Mouse (Mus musculus) limb, embryonic 10.5 days (tissue): Measurements from ENCODE around the gene Jakmip3. TPM values are rescaled to one million over a fixed set of nuclear protein-coding genes. Genes with fewer than 3 reads are reported as not detected.
A peak's percentile ranks its signal among the peaks of the same experiment; 100 is the strongest.

Source experiments
- DNase-seq: peaks from one replicate; pipeline ENCODE4 v3.0.0-alpha.2; 2017; ENCODE audit warnings: low spot score
- H3K27ac ChIP-seq: fragments of 300-500 bp; sonication (generic); 2 replicates; pipeline ENCODE4 v1.5.1; 2016; ENCODE audit warnings: mild to moderate bottlenecking
- H3K27me3 ChIP-seq: fragments of 300-500 bp; sonication (generic); 2 replicates; pipeline ENCODE4 v1.6.1; 2016; ENCODE audit warnings: low read depth, mild to moderate bottlenecking; ENCODE audit not compliant: poor library complexity, severe bottlenecking
- H3K36me3 ChIP-seq: fragments of 300-500 bp; sonication (generic); 2 replicates; pipeline ENCODE4 v1.6.1; 2016; ENCODE audit warnings: mild to moderate bottlenecking, moderate library complexity
- H3K4me1 ChIP-seq: fragments of 300-500 bp; sonication (generic); 2 replicates; pipeline ENCODE4 v1.6.1; 2016
- H3K4me3 ChIP-seq: fragments of 300-500 bp; sonication (generic); 2 replicates; pipeline ENCODE4 v1.5.1; 2016; ENCODE audit warnings: mild to moderate bottlenecking, moderate library complexity
- H3K9me3 ChIP-seq: fragments of 300-500 bp; sonication (generic); replicated peaks from 2 replicates; pipeline ENCODE4 v1.6.1; 2016; ENCODE audit warnings: mild to moderate bottlenecking
- WGBS: fragments of 180-500 bp; shearing (Covaris S2); methylation state at CpG from one replicate; pipeline ENCODE4 v1.1.7; 2016; 5-methylcytosine and 5-hydroxymethylcytosine counted together
- polyA plus RNA-seq: library from polyadenylated mRNA; unstranded; fragments of >200 nt; fragmentation: Nextera tagmentation; extraction: Ambion mirVana; gene quantifications from 2 replicates; pipeline ENCODE4 v1.2.1, GENCODE M21; 2016

Jakmip3 gene
- polyA plus RNA-seq, 1 experiment from 2014 or later = 0.15 TPM

DNA sequence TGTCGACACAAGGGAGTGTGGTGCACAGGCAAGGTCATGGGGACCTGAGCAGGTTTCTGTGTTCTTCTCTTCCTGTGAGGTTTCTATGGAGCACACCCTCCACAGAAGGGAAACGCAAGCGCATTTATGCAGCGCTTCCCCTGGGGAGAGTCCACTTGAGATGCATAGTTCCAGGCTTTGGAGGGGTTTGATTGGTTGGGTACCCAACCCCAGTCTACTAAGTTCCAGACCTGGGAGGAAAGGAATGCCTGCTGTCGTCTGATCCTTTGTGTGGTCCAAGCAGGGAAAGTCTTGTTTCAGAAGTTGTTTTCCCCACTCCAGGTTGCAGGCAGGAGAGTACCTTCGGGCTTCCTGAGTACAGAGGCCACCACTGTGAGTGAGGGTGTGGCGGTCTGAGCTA, 138.6 kb downstream of the Jakmip3 start:
- no peak overlapping the region for H3K27ac ChIP-seq
- no peak for DNase-seq
- peaks cover 17% of the 10 kb centered on the region for H3K27me3 ChIP-seq
- H3K9me3 ChIP-seq = no peaks in the 10 kb centered on the region
- no peak overlapping the region for H3K4me3 ChIP-seq
- WGBS = 75% methylated on average over 7 of the region's 7 CpGs
- no peaks in the 10 kb centered on the region for H3K36me3 ChIP-seq
- peaks cover 29% of the 10 kb centered on the region for H3K4me1 ChIP-seq

- 71% methylated on average over 4 of the region's 4 CpGs for WGBS
- H3K4me3 ChIP-seq = no peak overlapping the region
- H3K27me3 ChIP-seq = peaks cover 32% of the 10 kb centered on the region
- H3K27ac ChIP-seq = no peak overlapping the region
- H3K9me3 ChIP-seq = no peaks in the 10 kb centered on the region
- peaks cover 28% of the 10 kb centered on the region for H3K4me1 ChIP-seq
- no peaks in the 10 kb centered on the region for H3K36me3 ChIP-seq
- peak; percentile 51 for DNase-seq
Observed at GRCm38 (mm10) chr7:139080714-139081113, 140.2 kb downstream of the Jakmip3 start.

- DNase-seq = no peak
- Histone ChIP-seq H3K9me3 (no peaks in the 10 kb centered on the region), H3K27me3 (peaks cover 34% of the 10 kb centered on the region), H3K36me3 (no peaks in the 10 kb centered on the region), H3K4me3 (no peak overlapping the region), H3K4me1 (peaks cover 30% of the 10 kb centered on the region), H3K27ac (no peak overlapping the region)
- 82% methylated on average over 5 of the region's 5 CpGs for WGBS
Observed at GRCm38 (mm10) chr7:139081158-139081557, 140.6 kb downstream of the Jakmip3 start.

- no peak overlapping the region for H3K4me3 ChIP-seq
- no peak overlapping the region for H3K27ac ChIP-seq
- peaks cover 40% of the 10 kb centered on the region for H3K27me3 ChIP-seq
- DNase-seq = no peak
- H3K4me1 ChIP-seq = peaks cover 36% of the 10 kb centered on the region
- no peaks in the 10 kb centered on the region for H3K36me3 ChIP-seq
- WGBS = 82% methylated on average over 8 of the region's 8 CpGs
- no peaks in the 10 kb centered on the region for H3K9me3 ChIP-seq
Observed at GRCm38 (mm10) chr7:139082281-139082680, 141.8 kb downstream of the Jakmip3 start.

GRCm38 (mm10) chr7:139084316-139084715, 143.8 kb downstream of the Jakmip3 start:
- no peak for DNase-seq
- no peak overlapping the region for H3K27ac ChIP-seq
- H3K9me3 ChIP-seq = no peaks in the 10 kb centered on the region
- H3K36me3 ChIP-seq = no peaks in the 10 kb centered on the region
- H3K4me3 ChIP-seq = no peak overlapping the region
- peaks cover 46% of the 10 kb centered on the region for H3K27me3 ChIP-seq
- peaks cover 21% of the 10 kb centered on the region for H3K4me1 ChIP-seq
- WGBS = 69% methylated on average over 1 of the region's 1 CpGs

DNA sequence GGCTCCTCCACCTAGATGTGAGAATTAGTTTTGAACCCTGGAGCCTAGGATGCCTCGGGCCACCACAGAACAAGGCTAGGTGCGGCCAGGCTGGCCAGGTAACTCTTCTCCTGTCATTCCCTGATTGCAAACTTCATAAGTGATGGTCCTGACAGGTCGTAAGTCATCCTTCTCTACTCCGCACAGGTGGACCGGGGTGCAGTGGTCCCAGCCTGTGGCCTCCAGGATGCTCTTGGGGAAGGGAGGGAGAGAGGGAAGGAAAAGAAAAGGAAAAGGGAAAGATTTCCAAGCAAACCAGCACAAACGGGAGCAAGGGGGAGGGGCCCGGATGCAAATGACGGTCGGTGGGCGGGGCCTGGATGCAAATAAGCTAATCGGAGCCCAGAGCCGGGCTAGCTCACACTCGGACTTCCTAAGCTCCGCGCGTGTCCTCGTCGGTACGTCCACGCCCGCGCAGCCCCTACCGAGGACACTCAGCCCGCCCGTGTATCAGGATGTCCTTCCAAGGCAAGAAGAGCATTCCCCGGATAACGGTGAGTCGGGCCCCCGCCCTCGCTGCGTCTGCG, 145.2 kb downstream of the Jakmip3 start, which contains the start of gene Dpysl4:
Dpysl4 (plus strand) TSS at position 373 of the 566 bp plus-strand sequence.
- Histone ChIP-seq H3K4me3 (peak within 1 kb of the TSS; percentile 76), H3K9me3 (no peaks in the 10 kb centered on the region), H3K27ac (peak within 1 kb of the TSS; percentile 84), H3K36me3 (peaks cover 11% of the 10 kb centered on the region), H3K27me3 (peaks cover 52% of the 10 kb centered on the region), H3K4me1 (peaks cover 21% of the 10 kb centered on the region)
- WGBS = 6% methylated on average over 32 of the region's 32 CpGs
- DNase-seq = no peak

DNA sequence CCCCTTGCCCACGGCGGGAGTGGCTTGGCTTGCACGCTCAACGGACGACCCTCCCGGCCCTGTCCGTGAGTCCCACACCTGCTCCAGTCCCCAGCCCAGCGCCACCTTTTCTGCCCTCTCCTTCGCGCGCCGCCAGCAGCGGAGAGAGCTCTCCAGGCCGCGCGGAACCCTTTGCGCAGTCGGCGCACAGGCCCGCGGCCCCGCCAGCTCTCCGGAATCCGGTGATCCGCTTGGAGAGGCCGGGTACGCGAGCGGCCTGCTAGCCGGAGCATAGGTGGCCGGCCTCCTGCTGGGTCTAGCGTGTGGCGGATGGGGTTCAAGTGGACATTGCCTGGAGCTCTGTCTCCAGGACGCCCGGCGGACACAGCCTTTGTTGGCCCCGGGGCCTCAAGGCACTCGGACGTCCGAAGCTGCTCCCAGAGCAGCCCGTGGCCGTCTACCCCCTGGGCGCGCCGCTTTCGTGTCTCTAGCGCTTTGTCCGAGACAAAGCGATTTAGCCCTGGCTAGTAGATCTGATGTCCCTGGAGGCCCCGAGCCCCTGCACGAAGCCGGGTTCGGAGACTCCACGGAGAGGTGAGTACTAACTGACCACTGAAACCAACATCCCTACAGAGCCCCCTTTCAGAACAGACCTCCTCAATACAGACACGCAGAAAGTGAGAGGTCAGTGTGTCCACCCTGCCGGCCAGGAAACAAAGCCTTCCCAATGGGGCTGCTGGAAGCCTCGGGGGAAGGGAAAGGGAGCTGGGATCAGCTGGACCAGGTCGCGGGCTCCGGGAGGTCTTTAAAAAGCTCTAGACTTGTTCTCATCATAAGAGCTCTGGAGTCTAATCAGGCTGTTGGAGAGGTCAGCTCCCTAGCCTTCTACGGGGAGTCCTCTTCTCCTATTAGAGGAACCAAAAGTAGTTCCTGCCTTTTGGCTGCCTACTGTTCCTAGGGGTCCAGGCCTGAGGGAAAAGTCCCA, 145.9 kb downstream of the Jakmip3 start:
- Histone ChIP-seq H3K9me3 (no peaks in the 10 kb centered on the region), H3K4me1 (peaks cover 21% of the 10 kb centered on the region), H3K36me3 (peaks cover 19% of the 10 kb centered on the region), H3K4me3 (peak overlapping the region; percentile 76), H3K27me3 (peaks cover 58% of the 10 kb centered on the region), H3K27ac (peak overlapping the region; percentile 84)
- 4% methylated on average over 61 of the region's 61 CpGs for WGBS
- peak; percentile 86 for DNase-seq

GRCm38 (mm10) chr7:139087801-139088200, 147.3 kb downstream of the Jakmip3 start:
- no peak overlapping the region for H3K4me3 ChIP-seq
- peaks cover 21% of the 10 kb centered on the region for H3K4me1 ChIP-seq
- peaks cover 31% of the 10 kb centered on the region for H3K36me3 ChIP-seq
- DNase-seq = no peak
- no peak overlapping the region for H3K27ac ChIP-seq
- WGBS = 82% methylated on average over 2 of the region's 2 CpGs
- no peaks in the 10 kb centered on the region for H3K9me3 ChIP-seq
- peaks cover 58% of the 10 kb centered on the region for H3K27me3 ChIP-seq

DNA sequence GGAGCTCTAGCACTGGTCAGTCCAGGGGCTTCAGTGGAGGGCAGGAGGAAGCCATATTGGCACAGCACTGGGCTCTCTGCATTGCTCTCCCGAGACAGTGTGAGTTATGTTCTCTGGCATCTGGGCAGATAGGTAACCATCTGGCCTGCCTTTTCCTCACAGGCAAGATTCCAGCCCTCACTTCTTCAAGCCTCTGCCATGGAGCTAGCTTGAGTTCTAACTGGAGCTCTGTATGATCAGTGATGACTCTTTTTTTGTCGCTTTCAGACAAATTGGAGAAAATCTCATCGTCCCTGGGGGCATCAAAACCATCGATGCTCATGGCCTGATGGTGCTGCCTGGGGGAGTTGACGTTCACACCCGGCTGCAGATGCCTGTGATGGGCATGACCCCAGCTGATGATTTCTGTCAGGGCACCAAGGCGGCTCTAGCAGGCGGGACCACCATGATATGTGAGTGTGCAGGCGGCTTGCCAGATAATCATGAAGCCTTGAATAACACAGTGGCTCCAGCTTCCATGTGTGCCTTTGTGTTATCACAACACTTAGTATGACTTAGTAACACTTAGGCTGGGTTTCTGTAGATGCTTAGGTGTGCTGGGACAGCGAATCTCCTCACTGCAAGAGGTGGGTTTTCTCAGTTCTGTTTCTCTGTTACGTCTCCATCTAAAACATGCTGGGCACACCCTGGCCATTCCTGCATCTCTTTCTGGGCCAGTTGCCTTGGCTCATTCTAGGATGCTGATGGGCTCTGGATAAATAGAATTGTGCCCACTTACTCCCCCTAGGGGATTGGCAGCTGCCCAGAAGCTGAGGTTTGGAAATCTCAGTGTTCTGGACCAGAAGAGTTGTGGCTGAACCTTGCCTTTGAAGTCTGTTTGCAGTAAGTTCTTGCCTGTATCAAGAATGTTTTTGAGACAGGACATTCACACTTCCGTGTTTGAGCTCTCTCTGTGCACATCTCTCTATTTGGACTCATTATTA, 149.7 kb downstream of the Jakmip3 start:
- no peak overlapping the region for H3K27ac ChIP-seq
- H3K27me3 ChIP-seq = peaks cover 48% of the 10 kb centered on the region
- 90% methylated on average over 12 of the region's 12 CpGs for WGBS
- peaks cover 47% of the 10 kb centered on the region for H3K36me3 ChIP-seq
- H3K4me3 ChIP-seq = no peak overlapping the region
- H3K9me3 ChIP-seq = no peaks in the 10 kb centered on the region
- DNase-seq = no peak
- H3K4me1 ChIP-seq = peaks cover 21% of the 10 kb centered on the region

DNA sequence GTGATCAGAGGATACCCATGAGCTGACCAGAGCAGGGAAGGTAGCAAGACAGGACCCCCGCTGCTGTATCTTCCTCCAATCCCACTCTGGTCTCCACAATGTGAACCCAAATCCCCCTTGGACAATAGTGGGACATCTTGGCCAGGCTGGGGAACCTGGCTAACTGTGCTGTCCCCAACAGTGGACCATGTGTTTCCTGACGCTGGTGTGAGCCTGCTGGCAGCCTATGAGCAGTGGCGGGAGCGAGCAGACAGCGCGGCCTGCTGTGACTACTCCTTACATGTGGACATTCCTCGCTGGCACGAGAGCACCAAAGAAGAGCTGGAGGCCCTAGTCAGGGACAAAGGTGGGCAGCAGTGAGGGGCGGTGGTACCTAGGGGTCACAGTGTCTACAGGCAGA, 151.2 kb downstream of the Jakmip3 start:
- WGBS = 91% methylated on average over 9 of the region's 9 CpGs
- no peak overlapping the region for H3K27ac ChIP-seq
- peaks cover 50% of the 10 kb centered on the region for H3K36me3 ChIP-seq

GRCm38 (mm10) chr7:139092676-139093075, 152.1 kb downstream of the Jakmip3 start:
- Histone ChIP-seq H3K4me3 (no peak overlapping the region), H3K9me3 (no peaks in the 10 kb centered on the region), H3K4me1 (no peaks in the 10 kb centered on the region), H3K27ac (no peak overlapping the region), H3K36me3 (peaks cover 50% of the 10 kb centered on the region), H3K27me3 (peaks cover 24% of the 10 kb centered on the region)
- 93% methylated on average over 5 of the region's 5 CpGs for WGBS
- DNase-seq = no peak

More for the DNA sequence above, 151.2 kb downstream of the Jakmip3 start:
- Histone ChIP-seq H3K9me3 (no peaks in the 10 kb centered on the region), H3K4me1 (peaks cover 8% of the 10 kb centered on the region), H3K27me3 (peaks cover 33% of the 10 kb centered on the region), H3K4me3 (no peak overlapping the region)
- no peak for DNase-seq

DNA sequence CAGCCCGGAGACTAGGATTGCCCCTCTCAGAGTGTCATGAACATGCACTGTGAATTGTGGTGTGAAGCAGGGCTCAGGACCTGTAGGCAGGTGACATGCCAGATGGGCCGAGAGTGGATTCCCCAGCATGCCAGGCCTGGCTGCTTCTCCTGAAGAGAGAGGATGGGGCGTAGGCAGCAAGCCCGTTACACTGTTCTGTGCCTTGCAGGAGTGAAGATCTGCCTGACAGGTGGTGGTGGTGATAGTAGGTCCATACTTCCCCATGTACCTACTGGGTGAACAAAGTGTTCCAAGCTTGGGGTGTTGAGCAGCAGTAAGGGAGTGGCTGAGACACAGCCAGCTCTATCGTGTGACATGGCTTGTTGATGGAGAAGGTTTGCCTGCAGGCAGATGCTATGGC, 152.6 kb downstream of the Jakmip3 start:
- Histone ChIP-seq H3K36me3 (peaks cover 50% of the 10 kb centered on the region), H3K4me1 (no peaks in the 10 kb centered on the region), H3K4me3 (no peak overlapping the region), H3K9me3 (no peaks in the 10 kb centered on the region), H3K27me3 (peaks cover 19% of the 10 kb centered on the region), H3K27ac (no peak overlapping the region)
- DNase-seq = no peak
- WGBS = 84% methylated on average over 5 of the region's 5 CpGs
